Mouse (Mus musculus): ENCODE data around the gene Msantd2. TPM values are rescaled to one million over a fixed set of nuclear protein-coding genes. Genes with fewer than 3 reads are reported as not detected.
A peak's percentile ranks its signal among the peaks of the same experiment; 100 is the strongest.

Msantd2 gene
- polyA plus RNA-seq, 1 experiment from 2014 or later: 3.3 TPM

GRCm38 (mm10) chr9:37527396-37528224 lies 38.5 kb downstream of the Msantd2 start, which contains the start of gene Esam:
Gene Esam, plus strand, starts transcription at chr9:37528078.
- peaks cover 11% of the 10 kb centered on the region; the same call in 1 of the 2 replicates for H3K36me3 ChIP-seq (replicated peaks; ENCODE audit: insufficient read depth, low read length)
- H3K4me2 ChIP-seq (ENCODE audit: low read depth, low read length): peak within 1 kb of the TSS; percentile 72
- peak within 1 kb of the TSS; percentile 41 for H3K4me3 ChIP-seq (ENCODE audit: low read depth, low read length)
- WGBS (ENCODE audit: insufficient replicate concordance): 5% methylated on average over 41 of the region's 41 CpGs
- ATAC-seq (peak; percentile 72), DNase-seq (peak; percentile 78)
- peak within 1 kb of the TSS; percentile 69 for H3K27ac ChIP-seq (ENCODE audit: low read depth)
- no peaks in the 10 kb centered on the region for H3K9me3 ChIP-seq (ENCODE audit: low read length)
- peaks cover 48% of the 10 kb centered on the region for H3K27me3 ChIP-seq (ENCODE audit: insufficient read depth, low read length)
- TF ChIP-seq CTCF (IDR thresholded peaks at IDR 0.05; ENCODE audit: low read depth) (0 out of 2 replicates have a peak, but pooled peaks have one; percentile 5), EP300 (IDR thresholded peaks at IDR 0.05; ENCODE audit: low read depth) (no peak)
- H3K9ac ChIP-seq (replicated peaks): peak within 1 kb of the TSS; percentile 55; the same call in 1 of the 2 replicates
- peaks cover 19% of the 10 kb centered on the region for H3K4me1 ChIP-seq (ENCODE audit: insufficient read depth)

GRCm38 (mm10) chr9:37528225-37528970 lies 39.3 kb downstream of the Msantd2 start:
- H3K9ac ChIP-seq (replicated peaks): no peak overlapping the region
- H3K9me3 ChIP-seq (ENCODE audit: low read length): no peaks in the 10 kb centered on the region
- ATAC-seq: no peak
- WGBS (ENCODE audit: insufficient replicate concordance): 24% methylated on average over 9 of the region's 9 CpGs
- H3K27ac ChIP-seq (ENCODE audit: low read depth): peak overlapping the region; percentile 69
- peaks cover 19% of the 10 kb centered on the region for H3K4me1 ChIP-seq (ENCODE audit: insufficient read depth)
- TF ChIP-seq CTCF (IDR thresholded peaks at IDR 0.05; ENCODE audit: low read depth) (no peak), EP300 (IDR thresholded peaks at IDR 0.05; ENCODE audit: low read depth) (0 out of 2 replicates have a peak, but pooled peaks have one; percentile 54)
- peaks cover 8% of the 10 kb centered on the region; the same call in 1 of the 2 replicates for H3K36me3 ChIP-seq (replicated peaks; ENCODE audit: insufficient read depth, low read length)
- DNase-seq: no peak
- peak overlapping the region; percentile 41 for H3K4me3 ChIP-seq (ENCODE audit: low read depth, low read length)
- H3K4me2 ChIP-seq (ENCODE audit: low read depth, low read length): peak overlapping the region; percentile 72; the same call in 1 of the 2 replicates
- H3K27me3 ChIP-seq (ENCODE audit: insufficient read depth, low read length): peaks cover 48% of the 10 kb centered on the region

- Histone ChIP-seq H3K9ac (replicated peaks) (peak overlapping the region; percentile 45; the same call in 1 of the 2 replicates), H3K27me3 (ENCODE audit: insufficient read depth, low read length) (peaks cover 48% of the 10 kb centered on the region)
- 2% methylated on average over 32 of the region's 32 CpGs for WGBS (ENCODE audit: insufficient replicate concordance)
Measured at GRCm38 (mm10) chr9:37530031-37530887, 41.1 kb downstream of the Msantd2 start.

GRCm38 (mm10) chr9:37530888-37531705 lies 42.0 kb downstream of the Msantd2 start:
- DNase-seq: peak; percentile 73
- H3K27ac ChIP-seq (ENCODE audit: low read depth): peak overlapping the region; percentile 35; the same call in 1 of the 2 replicates
- peak; percentile 53 for TF ChIP-seq CTCF (IDR thresholded peaks at IDR 0.05; ENCODE audit: low read depth)
- no peak for TF ChIP-seq EP300 (IDR thresholded peaks at IDR 0.05; ENCODE audit: low read depth)
- H3K4me1 ChIP-seq (ENCODE audit: insufficient read depth): peaks cover 19% of the 10 kb centered on the region
- H3K9me3 ChIP-seq (ENCODE audit: low read length): no peaks in the 10 kb centered on the region
- H3K4me3 ChIP-seq (ENCODE audit: low read depth, low read length): peak overlapping the region; percentile 23
- peak; percentile 81 for ATAC-seq
- WGBS (ENCODE audit: insufficient replicate concordance): 8% methylated on average over 31 of the region's 31 CpGs
- H3K9ac ChIP-seq (replicated peaks): peak overlapping the region; percentile 45; the same call in 1 of the 2 replicates
- peaks cover 48% of the 10 kb centered on the region for H3K27me3 ChIP-seq (ENCODE audit: insufficient read depth, low read length)
- H3K4me2 ChIP-seq (ENCODE audit: low read depth, low read length): peak overlapping the region; percentile 66
- H3K36me3 ChIP-seq (replicated peaks; ENCODE audit: insufficient read depth, low read length): no peaks in the 10 kb centered on the region

More at GRCm38 (mm10) chr9:37530031-37530887, 41.1 kb downstream of the Msantd2 start:
- peak overlapping the region; percentile 66 for H3K4me2 ChIP-seq (ENCODE audit: low read depth, low read length)
- H3K4me1 ChIP-seq (ENCODE audit: insufficient read depth): peaks cover 19% of the 10 kb centered on the region
- DNase-seq (peak; percentile 56), ATAC-seq (peak; percentile 57)
- no peaks in the 10 kb centered on the region for H3K36me3 ChIP-seq (replicated peaks; ENCODE audit: insufficient read depth, low read length)
- H3K9me3 ChIP-seq (ENCODE audit: low read length): no peaks in the 10 kb centered on the region
- peak; percentile 65 for TF ChIP-seq EP300 (IDR thresholded peaks at IDR 0.05; ENCODE audit: low read depth)
- peak; percentile 36 for TF ChIP-seq CTCF (IDR thresholded peaks at IDR 0.05; ENCODE audit: low read depth)
- peak overlapping the region; percentile 23 for H3K4me3 ChIP-seq (ENCODE audit: low read depth, low read length)
- H3K27ac ChIP-seq (ENCODE audit: low read depth): peak overlapping the region; percentile 64

GRCm38 (mm10) chr9:37536851-37537250 lies 47.7 kb downstream of the Msantd2 start:
- Histone ChIP-seq H3K36me3 (replicated peaks; ENCODE audit: insufficient read depth, low read length) (no peaks in the 10 kb centered on the region), H3K9ac (replicated peaks) (no peak overlapping the region), H3K4me3 (ENCODE audit: low read depth, low read length) (no peak overlapping the region), H3K4me2 (ENCODE audit: low read depth, low read length) (no peak overlapping the region), H3K27me3 (ENCODE audit: insufficient read depth, low read length) (no peaks in the 10 kb centered on the region), H3K9me3 (ENCODE audit: low read length) (no peaks in the 10 kb centered on the region), H3K4me1 (ENCODE audit: insufficient read depth) (no peaks in the 10 kb centered on the region), H3K27ac (ENCODE audit: low read depth) (no peak overlapping the region)
- ATAC-seq: no peak
- 69% methylated on average over 4 of the region's 4 CpGs for WGBS (ENCODE audit: insufficient replicate concordance)
- DNase-seq: no peak
- TF ChIP-seq EP300 (IDR thresholded peaks at IDR 0.05; ENCODE audit: low read depth): no peak
- no peak for TF ChIP-seq CTCF (IDR thresholded peaks at IDR 0.05; ENCODE audit: low read depth)
